Mouse (Mus musculus) bone marrow, adult 2 months (tissue): ENCODE measurements around the gene Cep126.

Experiments used
- CTCF ChIP-seq: fragments of 200-500 bp; IDR thresholded peaks from 2 replicates; pipeline ENCODE4 v1.5.1; 2011; ENCODE audit warnings: low read length, control low read depth; ENCODE audit not compliant: control insufficient read depth, insufficient read depth
- POLR2A ChIP-seq: fragments of 200-500 bp; IDR thresholded peaks from 2 replicates; pipeline ENCODE4 v1.6.1; 2011; ENCODE audit warnings: low read depth, mild to moderate bottlenecking, control low read depth, low read length, borderline replicate concordance; ENCODE audit not compliant: control insufficient read depth

DNA sequence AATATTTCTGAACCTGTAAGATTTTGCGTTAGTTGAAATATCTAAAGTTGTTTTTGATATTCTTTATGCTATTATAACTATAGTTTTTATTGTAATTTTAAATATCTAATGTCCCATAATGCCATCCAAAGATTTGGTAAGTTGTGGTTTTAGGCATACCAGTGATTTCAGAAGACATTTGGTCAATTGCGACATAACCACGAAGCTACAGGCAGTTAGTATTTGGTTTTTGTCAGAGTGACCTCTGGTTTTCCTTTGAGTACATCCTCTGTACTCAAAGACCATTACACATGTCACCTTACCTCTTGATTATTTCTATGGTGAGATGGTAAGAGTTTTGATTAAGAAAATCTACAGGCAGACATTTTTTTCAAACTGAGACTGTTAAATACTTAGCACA lies 45.5 kb upstream of the Cep126 start:
- no peak for TF ChIP-seq CTCF
- no peak for TF ChIP-seq POLR2A
